Mouse (Mus musculus) cortical plate, adult 2 months (tissue): ENCODE results near the gene Cilp.

Experiments
- CTCF ChIP-seq: fragments of 200-500 bp; IDR thresholded peaks from 2 replicates; pipeline ENCODE4 v1.5.1; 2011; ENCODE audit warnings: mild to moderate bottlenecking, control low read depth, low read length; ENCODE audit not compliant: insufficient read depth; ENCODE audit errors: extremely low read depth
- POLR2A ChIP-seq: fragments of 200-500 bp; IDR thresholded peaks from 2 replicates; pipeline ENCODE4 v1.6.1; 2011; ENCODE audit warnings: mild to moderate bottlenecking, low read length, control low read depth; ENCODE audit not compliant: insufficient read depth; ENCODE audit errors: extremely low read depth

DNA sequence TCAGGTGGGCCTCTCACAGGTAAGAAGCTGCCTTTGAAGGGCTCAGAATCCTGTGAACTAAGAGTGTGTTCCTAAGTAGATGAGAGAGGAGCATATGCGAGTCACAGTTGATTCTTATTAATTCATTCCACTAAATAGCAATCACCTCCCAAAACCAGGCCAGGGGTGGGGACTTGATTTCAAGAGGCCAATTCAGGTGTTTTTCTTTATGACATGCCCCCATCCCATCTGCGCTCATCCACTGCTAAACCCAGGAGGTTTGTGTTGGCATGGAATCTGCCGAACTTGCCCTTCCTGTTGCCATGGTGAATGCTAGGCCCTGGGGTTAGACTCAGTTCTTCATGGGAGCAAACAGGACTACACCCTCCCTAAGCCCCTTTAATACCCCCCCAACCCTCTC, 24.4 kb upstream of the Cilp start:
- TF ChIP-seq CTCF = no peak
- TF ChIP-seq POLR2A = no peak
